Mouse (Mus musculus): ENCODE data around the gene Mllt10. TPM values are rescaled to one million over a fixed set of nuclear protein-coding genes. Genes with fewer than 3 reads are reported as not detected.

Gene Mllt10
- polyA plus RNA-seq, 1 experiment, result 19.1 TPM

- WGBS, result 61% methylated on average over 2 of the region's 2 CpGs
- DNase-seq (ENCODE audit: low read depth, low spot score), result no peak
These were observed 174.2 kb downstream of the Mllt10 start for GRCm38 (mm10) chr2:18229279-18229678.

GRCm38 (mm10) chr2:18231143-18231542, 176.1 kb downstream of the Mllt10 start:
- WGBS, result 73% methylated on average over 4 of the region's 4 CpGs
- no peak for DNase-seq (ENCODE audit: low read depth, low spot score)

- no peak for DNase-seq (ENCODE audit: low read depth, low spot score)
These were observed 178.0 kb downstream of the Mllt10 start for GRCm38 (mm10) chr2:18232883-18233567.

GRCm38 (mm10) chr2:18235524-18235923, 180.5 kb downstream of the Mllt10 start:
- DNase-seq (ENCODE audit: low read depth, low spot score), result no peak
- WGBS, result 95% methylated on average over 5 of the region's 5 CpGs

More at GRCm38 (mm10) chr2:18232883-18233567, 178.0 kb downstream of the Mllt10 start:
- WGBS, result 72% methylated on average over 5 of the region's 5 CpGs

GRCm38 (mm10) chr2:18249224-18249623, 194.2 kb downstream of the Mllt10 start:
- WGBS, result 80% methylated on average over 3 of the region's 3 CpGs
- no peak for DNase-seq (ENCODE audit: low read depth, low spot score)

Other genes with a start within 250 kb of the Mllt10 start
- not detected in 2 replicates for gene H2al2a, start 58.3 kb upstream of the Mllt10 start, polyA plus RNA-seq (2012; rRNA removed)
- gene A930004D18Rik, start 17.5 kb upstream of the Mllt10 start, polyA plus RNA-seq (2012; rRNA removed), result 0.44 and 0.45 TPM in 2 replicates
- gene Skida1, start 6.2 kb upstream of the Mllt10 start, polyA plus RNA-seq (2012; rRNA removed), result 0.24 and 0.29 TPM in 2 replicates

All from large intestine, adult 2 months (tissue).